Mouse (Mus musculus): ENCODE results near the gene Dennd6a. TPM values are rescaled to one million over a fixed set of nuclear protein-coding genes. Genes with fewer than 3 reads are reported as not detected.

Gene Dennd6a
- polyA plus RNA-seq, 1 experiment from 2014 or later: 42.1 TPM

Small RNAs within 50 kb of the gene (microRNA-seq; reads per million reads assigned to microRNA genes)
- not detected for gene Mir7672 (ENCODE audit: borderline number of aligned reads)

Other genes with a start within 250 kb of the Dennd6a start
- 21.5 and 22.3 TPM in 2 replicates for gene Slmap, start 38.9 kb upstream of the Dennd6a start, polyA plus RNA-seq (2014; fragmentation: Nextera tagmentation; extraction: Ambion mirVana)
- gene Arf4, start 64.2 kb downstream of the Dennd6a start, polyA plus RNA-seq (2014; fragmentation: Nextera tagmentation; extraction: Ambion mirVana): 611 and 662 TPM in 2 replicates
- 12.4 and 13.4 TPM in 2 replicates for gene Pde12, start 96.0 kb downstream of the Dennd6a start, polyA plus RNA-seq (2014; fragmentation: Nextera tagmentation; extraction: Ambion mirVana)
- 0.04 TPM in 1 of 2 replicates, not detected in the other for gene Dnah12, start 119.4 kb downstream of the Dennd6a start, polyA plus RNA-seq (2014; fragmentation: Nextera tagmentation; extraction: Ambion mirVana)